Mouse (Mus musculus) c-Kit-positive CD71-positive TER-119-negative erythroid progenitor cells, embryonic 14.5 days (primary cell): ENCODE measurements at regions not wholly inside any gene's neighbourhood (a gene's known extent, or its start where the extent isn't known, plus 50 kb on each side); places are given as distances from the start of the nearest gene placed in this dataset.

Experiments used
- DNase-seq: peaks from one replicate; pipeline ENCODE4 v3.0.0-alpha.2; 2013; ENCODE audit warnings: low read depth

DNA sequence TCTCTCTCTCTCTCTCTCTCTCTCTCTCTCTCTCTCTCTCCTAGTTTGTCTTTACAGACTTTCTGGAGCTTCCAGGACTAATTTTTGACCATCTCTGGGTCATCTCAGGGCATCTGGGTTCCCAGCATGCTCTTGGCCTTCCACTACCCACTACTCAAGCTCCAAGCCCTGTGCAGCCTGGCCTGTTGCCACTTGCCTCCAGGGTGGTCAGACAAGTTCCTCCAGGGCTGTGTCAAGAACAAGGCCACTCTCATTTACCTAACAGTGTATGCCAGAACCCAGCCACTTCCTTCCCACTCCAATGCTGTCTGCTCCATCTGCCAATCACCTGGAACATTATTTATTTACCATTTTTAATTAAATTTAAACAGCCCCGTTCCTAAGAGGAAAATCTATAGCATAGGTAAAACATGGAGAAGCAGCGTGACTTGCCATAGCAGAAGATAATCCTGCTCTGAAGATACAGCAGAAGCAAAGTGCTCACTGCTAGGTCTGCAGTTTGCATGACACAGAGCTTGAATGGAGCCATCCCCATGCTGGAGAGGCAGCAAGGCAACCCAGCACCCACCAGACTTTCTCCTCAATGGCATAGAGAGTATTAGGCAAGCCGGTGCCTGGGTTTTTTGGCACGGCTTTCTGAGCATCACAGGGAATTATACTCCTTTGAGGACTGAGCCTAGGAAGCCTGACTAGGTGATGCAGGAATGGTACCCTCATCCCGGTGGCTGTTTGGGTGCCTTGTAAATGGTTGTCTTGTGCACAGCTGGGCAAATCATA, 54.0 kb downstream of the Foxi1 start:
- DNase-seq = no peak

GRCm38 (mm10) chr11:34149370-34149976, 51.1 kb upstream of the 4930469K13Rik start:
- DNase-seq = peak; percentile 20
